In genomic region chr3:145705317-145705716, GRCm38 (mm10) we compare ENCODE assay signal across 14 mouse cellular contexts. TPM values are rescaled to one million over a fixed set of nuclear protein-coding genes. Genes with fewer than 3 reads are reported as not detected.
A peak's percentile ranks its signal among the peaks of the same experiment; 100 is the strongest.
DNase-seq lines count a peak whose midpoint lies in the region; ATAC-seq and TF ChIP-seq lines count a peak whose summit lies in the region.
"Had no signal": no experiment of that assay in that cellular context is flagged by ENCODE, and none has a peak within 500 bp of the region (broad histone marks: within the 10 kb centered on the region; RNA-seq: fewer than 3 reads in every experiment).

No protein-coding gene starts in this region.

- TF ChIP-seq CTCF in gastrocnemius, adult 2 months (IDR thresholded peaks at IDR 0.05), result no peak

- no peak overlapping the region for H3K4me2 ChIP-seq in heart, embryonic 15.5 days
- H3K4me2 ChIP-seq: forebrain, embryonic 13.5 days; midbrain, embryonic 15.5 days had no signal

- H3K4me1 ChIP-seq in heart, embryonic 15.5 days (replicated peaks), result peaks cover 35% of the 10 kb centered on the region
- H3K4me1 ChIP-seq: midbrain, embryonic 15.5 days had no signal

- peak overlapping the region; percentile 72 for H3K27ac ChIP-seq in gastrocnemius, adult 2 months
- peak overlapping the region; percentile 80 for H3K27ac ChIP-seq in heart, embryonic 15.5 days
- H3K27ac ChIP-seq: forebrain, embryonic 13.5 days; midbrain, embryonic 15.5 days had no signal

- H3K9ac ChIP-seq in heart, embryonic 15.5 days, result no peak overlapping the region
- H3K9ac ChIP-seq: forebrain, embryonic 13.5 days; midbrain, embryonic 15.5 days had no signal

- H3K9me3 ChIP-seq in heart, embryonic 15.5 days (replicated peaks), result no peaks in the 10 kb centered on the region
- H3K9me3 ChIP-seq: forebrain, embryonic 13.5 days; midbrain, embryonic 15.5 days had no signal

- WGBS in heart, embryonic 15.5 days, result 29% methylated on average over 5 of the region's 5 CpGs

- no peaks in the 10 kb centered on the region for H3K36me3 ChIP-seq in heart, embryonic 15.5 days
- H3K36me3 ChIP-seq: midbrain, embryonic 15.5 days had no signal

- intact Hi-C loops in gastrocnemius, adult 2 months (cut with DNase I), result no loop called here
- intact Hi-C loops in gastrocnemius, postnatal 36 days (cut with DNase I), result loop anchor here (5.0 kb wide), 1 partner anchor 63 kb away; no protein-coding TSS in a partner anchor

- H3K27me3 ChIP-seq in heart, embryonic 15.5 days, result no peaks in the 10 kb centered on the region
- H3K27me3 ChIP-seq: CH12.LX; forebrain, embryonic 13.5 days; midbrain, embryonic 15.5 days had no signal

- H3K4me3 ChIP-seq in gastrocnemius, adult 2 months, result no peak overlapping the region
- no peak overlapping the region for H3K4me3 ChIP-seq in heart, embryonic 15.5 days
- H3K4me3 ChIP-seq: forebrain, embryonic 13.5 days; midbrain, embryonic 15.5 days had no signal

- peak; percentile 79 for ATAC-seq in heart, embryonic 15.5 days (replicated peaks; ENCODE audit: insufficient number of reproducible peaks, insufficient read depth, low FRiP score, low read depth)
- ATAC-seq: forebrain, embryonic 13.5 days; midbrain, embryonic 15.5 days had no signal

- peak; percentile 34 for DNase-seq in gastrocnemius, adult 2 months
- DNase-seq in gastrocnemius, postnatal 36 days, result no peak
- DNase-seq in 3T3-L1 (ENCODE audit: low read depth, low spot score) (peak; percentile 71), adipocyte (ENCODE audit: low spot score) (peak; percentile 39)
- no peak for DNase-seq in kidney, postnatal 14 days
- DNase-seq in lung, postnatal 36 days, result no peak
- no peak for DNase-seq in cerebellum, postnatal 4 days (ENCODE audit: low spot score in 2 of 2)
- DNase-seq: cerebellum, adult 8-10 months; kidney, adult 18-20 months; lung, adult 18-20 months had no signal

RNA-seq across cellular contexts. Expression of gene Ddah1, which starts 53.2 kb away (rescaled TPM):
- total RNA-seq in gastrocnemius, adult 2 months (2021), result 1 to 10 TPM; 2.2 to 4.4 TPM
- total RNA-seq in gastrocnemius, postnatal 36 days (2021), result 1 to 10 TPM; 2.7 to 4.0 TPM
- 21.0 and 25.4 TPM in 2 replicates for polyA plus RNA-seq in heart, embryonic 15.5 days (2015; fragmentation: Nextera tagmentation; extraction: Ambion mirVana)
- total RNA-seq: CH12.LX had no signal

RNA-seq across cellular contexts. Expression of gene Ccn1, which starts 55.5 kb away (rescaled TPM):
- 10 to 100 TPM; 20.8 to 52.2 TPM for total RNA-seq in gastrocnemius, adult 2 months (2021)
- total RNA-seq in gastrocnemius, postnatal 36 days (2021), result 10 to 100 TPM; 18.1 to 23.3 TPM
- polyA plus RNA-seq in heart, embryonic 15.5 days (2015; fragmentation: Nextera tagmentation; extraction: Ambion mirVana), result 60.4 and 61.4 TPM in 2 replicates
- total RNA-seq: CH12.LX had no signal

Comparison
In these comparisons a context has a peak if more than half of its experiments do, and no peak if none do; other contexts are left out.
1. DNase-seq: peak in gastrocnemius, adult 2 months (single experiment), 3T3-L1 (single experiment) and adipocyte (single experiment); none in gastrocnemius, postnatal 36 days (0 of 2), kidney, postnatal 14 days (single experiment), lung, postnatal 36 days (single experiment) and cerebellum, postnatal 4 days (0 of 2).